Mouse (Mus musculus): ENCODE results near the gene Olig1. TPM values are rescaled to one million over a fixed set of nuclear protein-coding genes. Genes with fewer than 3 reads are reported as not detected.

Gene Olig1
- polyA plus RNA-seq, 1 experiment = not detected

GRCm38 (mm10) chr16:91300641-91301441 lies 31.3 kb downstream of the Olig1 start:
- Histone ChIP-seq H3K4me3 (ENCODE audit: low read depth, low read length) (no peak overlapping the region), H3K36me3 (ENCODE audit: control insufficient read depth, insufficient read depth, low read length) (no peaks in the 10 kb centered on the region), H3K27me3 (ENCODE audit: control insufficient read depth, insufficient read depth, low read length) (peaks cover 3% of the 10 kb centered on the region; the same call in 1 of the 2 replicates), H3K27ac (ENCODE audit: insufficient read depth, low read depth, low read length) (no peak overlapping the region), H3K4me1 (ENCODE audit: control insufficient read depth, insufficient read depth, insufficient read length, low read length) (no peaks in the 10 kb centered on the region)
- TF ChIP-seq CTCF (IDR thresholded peaks at IDR 0.05; ENCODE audit: extremely low read depth, insufficient read length, insufficient replicate concordance, low read depth, low read length) (no peak), POLR2A (IDR thresholded peaks at IDR 0.05; ENCODE audit: low read depth, low read length) (no peak)
- 53% methylated on average over 16 of the region's 16 CpGs for WGBS

- Histone ChIP-seq H3K27me3 (ENCODE audit: control insufficient read depth, insufficient read depth, low read length) (peaks cover 3% of the 10 kb centered on the region; the same call in 1 of the 2 replicates), H3K4me1 (ENCODE audit: control insufficient read depth, insufficient read depth, insufficient read length, low read length) (no peaks in the 10 kb centered on the region), H3K27ac (ENCODE audit: insufficient read depth, low read depth, low read length) (no peak overlapping the region), H3K36me3 (ENCODE audit: control insufficient read depth, insufficient read depth, low read length) (no peaks in the 10 kb centered on the region), H3K4me3 (ENCODE audit: low read depth, low read length) (no peak overlapping the region)
- TF ChIP-seq CTCF (IDR thresholded peaks at IDR 0.05; ENCODE audit: extremely low read depth, insufficient read length, insufficient replicate concordance, low read depth, low read length) (no peak), POLR2A (IDR thresholded peaks at IDR 0.05; ENCODE audit: low read depth, low read length) (no peak)
- 62% methylated on average over 18 of the region's 18 CpGs for WGBS
Measured at GRCm38 (mm10) chr16:91301454-91301853, 31.9 kb downstream of the Olig1 start.

- WGBS = 51% methylated on average over 26 of the region's 26 CpGs
- H3K4me3 ChIP-seq (ENCODE audit: low read depth, low read length) = no peak overlapping the region
- no peaks in the 10 kb centered on the region for H3K36me3 ChIP-seq (ENCODE audit: control insufficient read depth, insufficient read depth, low read length)
- no peaks in the 10 kb centered on the region for H3K4me1 ChIP-seq (ENCODE audit: control insufficient read depth, insufficient read depth, insufficient read length, low read length)
- peaks cover 3% of the 10 kb centered on the region; the same call in 1 of the 2 replicates for H3K27me3 ChIP-seq (ENCODE audit: control insufficient read depth, insufficient read depth, low read length)
- no peak overlapping the region for H3K27ac ChIP-seq (ENCODE audit: insufficient read depth, low read depth, low read length)
- TF ChIP-seq CTCF (IDR thresholded peaks at IDR 0.05; ENCODE audit: extremely low read depth, insufficient read length, insufficient replicate concordance, low read depth, low read length) (no peak), POLR2A (IDR thresholded peaks at IDR 0.05; ENCODE audit: low read depth, low read length) (no peak)
Measured at GRCm38 (mm10) chr16:91303776-91304709, 34.5 kb downstream of the Olig1 start.

GRCm38 (mm10) chr16:91305512-91306111 lies 36.0 kb downstream of the Olig1 start:
- Histone ChIP-seq H3K4me1 (ENCODE audit: control insufficient read depth, insufficient read depth, insufficient read length, low read length) (no peaks in the 10 kb centered on the region), H3K27me3 (ENCODE audit: control insufficient read depth, insufficient read depth, low read length) (peaks cover 3% of the 10 kb centered on the region; the same call in 1 of the 2 replicates), H3K4me3 (ENCODE audit: low read depth, low read length) (no peak overlapping the region), H3K27ac (ENCODE audit: insufficient read depth, low read depth, low read length) (no peak overlapping the region), H3K36me3 (ENCODE audit: control insufficient read depth, insufficient read depth, low read length) (no peaks in the 10 kb centered on the region)
- WGBS = 71% methylated on average over 16 of the region's 16 CpGs
- TF ChIP-seq CTCF (IDR thresholded peaks at IDR 0.05; ENCODE audit: extremely low read depth, insufficient read length, insufficient replicate concordance, low read depth, low read length) (no peak), POLR2A (IDR thresholded peaks at IDR 0.05; ENCODE audit: low read depth, low read length) (no peak)

- Histone ChIP-seq H3K27ac (ENCODE audit: insufficient read depth, low read depth, low read length) (no peak overlapping the region), H3K4me1 (ENCODE audit: control insufficient read depth, insufficient read depth, insufficient read length, low read length) (no peaks in the 10 kb centered on the region), H3K27me3 (ENCODE audit: control insufficient read depth, insufficient read depth, low read length) (peaks cover 3% of the 10 kb centered on the region; the same call in 1 of the 2 replicates), H3K36me3 (ENCODE audit: control insufficient read depth, insufficient read depth, low read length) (no peaks in the 10 kb centered on the region), H3K4me3 (ENCODE audit: low read depth, low read length) (no peak overlapping the region)
- 87% methylated on average over 3 of the region's 3 CpGs for WGBS
- TF ChIP-seq POLR2A (IDR thresholded peaks at IDR 0.05; ENCODE audit: low read depth, low read length) (no peak), CTCF (IDR thresholded peaks at IDR 0.05; ENCODE audit: extremely low read depth, insufficient read length, insufficient replicate concordance, low read depth, low read length) (no peak)
Measured at GRCm38 (mm10) chr16:91309872-91310271, 40.3 kb downstream of the Olig1 start.

GRCm38 (mm10) chr16:91312921-91313320 lies 43.3 kb downstream of the Olig1 start:
- Histone ChIP-seq H3K4me3 (ENCODE audit: low read depth, low read length) (no peak overlapping the region), H3K4me1 (ENCODE audit: control insufficient read depth, insufficient read depth, insufficient read length, low read length) (no peaks in the 10 kb centered on the region), H3K36me3 (ENCODE audit: control insufficient read depth, insufficient read depth, low read length) (no peaks in the 10 kb centered on the region), H3K27me3 (ENCODE audit: control insufficient read depth, insufficient read depth, low read length) (no peaks in the 10 kb centered on the region; the same call in 1 of the 2 replicates), H3K27ac (ENCODE audit: insufficient read depth, low read depth, low read length) (no peak overlapping the region)
- WGBS = 55% methylated on average over 6 of the region's 7 CpGs
- TF ChIP-seq CTCF (IDR thresholded peaks at IDR 0.05; ENCODE audit: extremely low read depth, insufficient read length, insufficient replicate concordance, low read depth, low read length) (no peak), POLR2A (IDR thresholded peaks at IDR 0.05; ENCODE audit: low read depth, low read length) (no peak)

Measured in small intestine, adult 2 months (tissue).